Mouse (Mus musculus): ENCODE measurements at regions not wholly inside any gene's neighbourhood (a gene's known extent, or its start where the extent isn't known, plus 50 kb on each side); places are given as distances from the start of the nearest gene placed in this dataset.

- 75% methylated on average over 3 of the region's 3 CpGs for WGBS
Measured at GRCm38 (mm10) chr11:63422069-63422468, 293.3 kb downstream of the Pmp22 start.

DNA sequence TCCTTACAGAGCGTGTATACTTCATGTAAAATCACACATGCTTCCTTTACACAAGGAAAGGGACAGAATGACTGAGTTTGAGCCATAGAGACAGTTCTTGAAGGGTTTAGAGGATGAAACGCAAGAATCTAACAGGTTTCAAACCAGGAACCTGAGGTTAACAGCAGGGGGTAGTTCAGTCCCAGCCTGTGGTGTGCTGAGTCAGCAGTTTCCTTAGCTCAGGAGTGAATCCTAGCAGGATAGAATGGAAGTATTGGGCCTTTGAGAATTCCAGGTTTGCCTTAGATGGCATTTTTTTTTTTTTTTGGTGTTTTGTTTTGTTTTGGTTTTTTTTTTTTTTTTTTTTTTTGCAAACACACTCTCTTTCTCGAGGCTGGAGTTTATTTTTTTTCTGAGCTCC, 295.5 kb downstream of the Pmp22 start:
- Histone ChIP-seq H3K27me3 (ENCODE audit: control insufficient read depth, insufficient read depth, low read length) (no peaks in the 10 kb centered on the region), H3K27ac (ENCODE audit: insufficient read depth, low read length) (no peak overlapping the region), H3K4me3 (ENCODE audit: extremely low read depth, insufficient read depth, insufficient read length) (no peak overlapping the region), H3K4me1 (ENCODE audit: control insufficient read depth, insufficient read depth, insufficient read length) (no peaks in the 10 kb centered on the region; the same call in 1 of the 2 replicates), H3K36me3 (ENCODE audit: control insufficient read depth, insufficient read depth, low read length) (no peaks in the 10 kb centered on the region)
- 66% methylated on average over 3 of the region's 3 CpGs for WGBS
- no peak for DNase-seq (ENCODE audit: low read depth in 1 of 2, low spot score in 2 of 2)
- no peak for TF ChIP-seq CTCF (IDR thresholded peaks at IDR 0.05; ENCODE audit: extremely low read depth, insufficient read depth, insufficient read length, insufficient replicate concordance)
- no peak for TF ChIP-seq POLR2A (IDR thresholded peaks at IDR 0.05; ENCODE audit: low read depth, low read length)

More at GRCm38 (mm10) chr11:63422069-63422468, 293.3 kb downstream of the Pmp22 start:
- no peak for TF ChIP-seq POLR2A (IDR thresholded peaks at IDR 0.05; ENCODE audit: low read depth, low read length)
- TF ChIP-seq CTCF (IDR thresholded peaks at IDR 0.05; ENCODE audit: extremely low read depth, insufficient read depth, insufficient read length, insufficient replicate concordance): no peak
- H3K4me1 ChIP-seq (ENCODE audit: control insufficient read depth, insufficient read depth, insufficient read length): no peaks in the 10 kb centered on the region; the same call in 1 of the 2 replicates
- no peak for DNase-seq (ENCODE audit: low read depth in 1 of 2, low spot score in 2 of 2)
- no peaks in the 10 kb centered on the region for H3K36me3 ChIP-seq (ENCODE audit: control insufficient read depth, insufficient read depth, low read length)
- H3K27ac ChIP-seq (ENCODE audit: insufficient read depth, low read length): no peak overlapping the region
- H3K27me3 ChIP-seq (ENCODE audit: control insufficient read depth, insufficient read depth, low read length): no peaks in the 10 kb centered on the region
- no peak overlapping the region for H3K4me3 ChIP-seq (ENCODE audit: extremely low read depth, insufficient read depth, insufficient read length)

DNA sequence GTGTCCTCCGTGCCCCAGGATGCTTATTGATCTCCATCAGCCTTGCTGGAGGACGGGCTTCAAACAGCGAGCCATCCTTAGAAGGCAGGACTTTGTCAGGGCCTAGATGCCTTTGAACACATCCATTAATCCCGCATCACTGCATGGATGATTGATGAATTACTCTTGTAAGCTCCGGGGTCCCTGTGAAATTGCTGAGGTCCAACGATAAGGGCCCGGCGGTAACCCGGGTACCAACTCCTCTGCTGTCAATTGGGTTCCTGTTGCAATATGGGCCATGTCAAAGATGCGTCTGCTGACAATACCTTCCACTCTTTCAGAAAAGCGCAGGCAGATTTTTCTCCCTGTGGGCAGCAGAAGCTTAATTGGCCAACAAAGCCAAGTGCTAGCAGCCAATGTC, 297.0 kb downstream of the Pmp22 start:
- no peak for DNase-seq (ENCODE audit: low read depth in 1 of 2, low spot score in 2 of 2)
- WGBS: 80% methylated on average over 11 of the region's 11 CpGs
- H3K36me3 ChIP-seq (ENCODE audit: control insufficient read depth, insufficient read depth, low read length): no peaks in the 10 kb centered on the region

GRCm38 (mm10) chr11:63453786-63454185, 325.0 kb downstream of the Pmp22 start:
- DNase-seq (ENCODE audit: low read depth in 1 of 2, low spot score in 2 of 2): no peak
- no peaks in the 10 kb centered on the region for H3K4me1 ChIP-seq (ENCODE audit: control insufficient read depth, insufficient read depth, insufficient read length)
- no peak overlapping the region for H3K27ac ChIP-seq (ENCODE audit: insufficient read depth, low read length)
- H3K27me3 ChIP-seq (ENCODE audit: control insufficient read depth, insufficient read depth, low read length): no peaks in the 10 kb centered on the region
- no peak overlapping the region for H3K4me3 ChIP-seq (ENCODE audit: extremely low read depth, insufficient read depth, insufficient read length)
- 77% methylated on average over 5 of the region's 5 CpGs for WGBS
- H3K36me3 ChIP-seq (ENCODE audit: control insufficient read depth, insufficient read depth, low read length): no peaks in the 10 kb centered on the region
- TF ChIP-seq POLR2A (IDR thresholded peaks at IDR 0.05; ENCODE audit: low read depth, low read length): no peak
- no peak for TF ChIP-seq CTCF (IDR thresholded peaks at IDR 0.05; ENCODE audit: extremely low read depth, insufficient read depth, insufficient read length, insufficient replicate concordance)

More for the DNA sequence above, 297.0 kb downstream of the Pmp22 start:
- no peaks in the 10 kb centered on the region for H3K27me3 ChIP-seq (ENCODE audit: control insufficient read depth, insufficient read depth, low read length)
- H3K27ac ChIP-seq (ENCODE audit: insufficient read depth, low read length): no peak overlapping the region
- H3K4me3 ChIP-seq (ENCODE audit: extremely low read depth, insufficient read depth, insufficient read length): no peak overlapping the region
- TF ChIP-seq POLR2A (IDR thresholded peaks at IDR 0.05; ENCODE audit: low read depth, low read length) (no peak), CTCF (IDR thresholded peaks at IDR 0.05; ENCODE audit: extremely low read depth, insufficient read depth, insufficient read length, insufficient replicate concordance) (no peak)
- H3K4me1 ChIP-seq (ENCODE audit: control insufficient read depth, insufficient read depth, insufficient read length): no peaks in the 10 kb centered on the region; the same call in 1 of the 2 replicates

GRCm38 (mm10) chr11:63454910-63455531, 326.2 kb downstream of the Pmp22 start:
- no peaks in the 10 kb centered on the region for H3K36me3 ChIP-seq (ENCODE audit: control insufficient read depth, insufficient read depth, low read length)
- H3K4me3 ChIP-seq (ENCODE audit: extremely low read depth, insufficient read depth, insufficient read length): no peak overlapping the region
- no peaks in the 10 kb centered on the region for H3K4me1 ChIP-seq (ENCODE audit: control insufficient read depth, insufficient read depth, insufficient read length)
- no peak for DNase-seq (ENCODE audit: low read depth in 1 of 2, low spot score in 2 of 2)
- no peak overlapping the region for H3K27ac ChIP-seq (ENCODE audit: insufficient read depth, low read length)
- no peaks in the 10 kb centered on the region for H3K27me3 ChIP-seq (ENCODE audit: control insufficient read depth, insufficient read depth, low read length)
- no peak for TF ChIP-seq CTCF (IDR thresholded peaks at IDR 0.05; ENCODE audit: extremely low read depth, insufficient read depth, insufficient read length, insufficient replicate concordance)
- TF ChIP-seq POLR2A (IDR thresholded peaks at IDR 0.05; ENCODE audit: low read depth, low read length): no peak
- WGBS: 62% methylated on average over 17 of the region's 17 CpGs

GRCm38 (mm10) chr11:63456356-63456755, 327.6 kb downstream of the Pmp22 start:
- TF ChIP-seq CTCF (IDR thresholded peaks at IDR 0.05; ENCODE audit: extremely low read depth, insufficient read depth, insufficient read length, insufficient replicate concordance): no peak
- no peak for TF ChIP-seq POLR2A (IDR thresholded peaks at IDR 0.05; ENCODE audit: low read depth, low read length)
- Histone ChIP-seq H3K4me1 (ENCODE audit: control insufficient read depth, insufficient read depth, insufficient read length) (no peaks in the 10 kb centered on the region), H3K36me3 (ENCODE audit: control insufficient read depth, insufficient read depth, low read length) (no peaks in the 10 kb centered on the region), H3K27me3 (ENCODE audit: control insufficient read depth, insufficient read depth, low read length) (no peaks in the 10 kb centered on the region), H3K27ac (ENCODE audit: insufficient read depth, low read length) (no peak overlapping the region), H3K4me3 (ENCODE audit: extremely low read depth, insufficient read depth, insufficient read length) (no peak overlapping the region)
- DNase-seq (ENCODE audit: low read depth in 1 of 2, low spot score in 2 of 2): no peak
- WGBS: 78% methylated on average over 3 of the region's 3 CpGs

- no peak overlapping the region for H3K27ac ChIP-seq (ENCODE audit: insufficient read depth, low read length)
- no peaks in the 10 kb centered on the region for H3K27me3 ChIP-seq (ENCODE audit: control insufficient read depth, insufficient read depth, low read length)
- no peak for TF ChIP-seq POLR2A (IDR thresholded peaks at IDR 0.05; ENCODE audit: low read depth, low read length)
- WGBS: 77% methylated on average over 5 of the region's 5 CpGs
- H3K4me3 ChIP-seq (ENCODE audit: extremely low read depth, insufficient read depth, insufficient read length): no peak overlapping the region
- H3K36me3 ChIP-seq (ENCODE audit: control insufficient read depth, insufficient read depth, low read length): no peaks in the 10 kb centered on the region
- no peak for DNase-seq (ENCODE audit: low read depth in 1 of 2, low spot score in 2 of 2)
- H3K4me1 ChIP-seq (ENCODE audit: control insufficient read depth, insufficient read depth, insufficient read length): no peaks in the 10 kb centered on the region
Measured at GRCm38 (mm10) chr11:63457250-63457649, 328.5 kb downstream of the Pmp22 start.

All from spleen, adult 2 months (tissue).